In the genomic region with DNA sequence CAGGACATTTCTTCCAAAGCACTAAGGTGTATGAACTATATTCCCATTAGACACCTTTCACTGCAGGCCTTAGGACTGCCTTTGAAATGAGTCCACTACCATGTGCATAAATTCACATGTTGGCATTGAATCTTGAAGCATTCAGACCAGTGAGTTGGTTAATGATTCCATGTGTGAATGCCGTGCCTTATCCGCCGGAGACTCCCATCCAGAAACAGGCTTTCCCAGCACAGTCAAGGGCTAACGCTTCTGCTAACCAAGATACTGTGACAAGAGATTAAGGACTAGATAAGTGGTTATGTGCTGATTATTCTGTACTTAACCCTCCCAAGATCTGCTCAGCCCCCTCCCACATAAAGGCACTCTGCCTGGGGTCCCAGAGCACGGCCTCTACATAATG, we compare ENCODE assay signal across 19 mouse cellular contexts.
"Had no signal": no experiment of that assay in that cellular context is flagged by ENCODE, and none has a peak within 500 bp of the region (broad histone marks: within the 10 kb centered on the region; RNA-seq: fewer than 3 reads in every experiment).

No protein-coding gene starts in this region.

- H3K4me1 ChIP-seq: midbrain, embryonic 10.5 days; midbrain, embryonic 12.5 days; neural tube, embryonic 15.5 days had no signal

- H3K9ac ChIP-seq: lung, embryonic 14.5 days; midbrain, embryonic 12.5 days; neural tube, embryonic 13.5 days; neural tube, embryonic 15.5 days had no signal

- DNase-seq: lung, adult 18-20 months; lung, postnatal 10 days; lung, postnatal 4 days; midbrain, embryonic 14.5 days; retina, postnatal 1 day; right cerebral cortex, adult 18-20 months; right cerebral cortex, postnatal 25 days; right cerebral cortex, postnatal 4 days; spleen, adult 18-20 months; thymus, adult 18-20 months; thymus, postnatal 14 days; thymus, postnatal 36 days had no signal

- H3K27me3 ChIP-seq: midbrain, embryonic 12.5 days; neural tube, embryonic 13.5 days; neural tube, embryonic 15.5 days had no signal

- H3K4me2 ChIP-seq: lung, embryonic 14.5 days; midbrain, embryonic 12.5 days; neural tube, embryonic 13.5 days; neural tube, embryonic 15.5 days had no signal

- H3K9me3 ChIP-seq: midbrain, embryonic 10.5 days; midbrain, embryonic 12.5 days; neural tube, embryonic 13.5 days; neural tube, embryonic 15.5 days had no signal

- H3K4me3 ChIP-seq: midbrain, embryonic 10.5 days; midbrain, embryonic 12.5 days; myocyte; neural tube, embryonic 13.5 days; neural tube, embryonic 15.5 days had no signal

- H3K27ac ChIP-seq: midbrain, embryonic 10.5 days; midbrain, embryonic 12.5 days; neural tube, embryonic 13.5 days; neural tube, embryonic 15.5 days had no signal

- H3K36me3 ChIP-seq: midbrain, embryonic 10.5 days; midbrain, embryonic 12.5 days; neural tube, embryonic 13.5 days; neural tube, embryonic 15.5 days had no signal

- ATAC-seq: midbrain, embryonic 16.5 days had no signal
